Mouse (Mus musculus) ES-E14 (cell line): ENCODE measurements around the gene Slc6a1.

Experiments used
- CHD2 ChIP-seq: IDR thresholded peaks from 2 replicates; pipeline ENCODE4 v1.6.1; 2014; ENCODE audit warnings: mild to moderate bottlenecking, low read depth, low read length, inconsistent platforms
- MAFK ChIP-seq: IDR thresholded peaks from 2 replicates; pipeline ENCODE4 v1.6.1; 2014; ENCODE audit warnings: mild to moderate bottlenecking, low read depth, low read length, inconsistent platforms; ENCODE audit not compliant: insufficient read depth
- ZC3H11A ChIP-seq: IDR thresholded peaks from 2 replicates; pipeline ENCODE4 v1.6.1; 2012; ENCODE audit warnings: low read depth, mild to moderate bottlenecking, inconsistent platforms, low read length, borderline replicate concordance
- ZNF384 ChIP-seq: IDR thresholded peaks from 2 replicates; pipeline ENCODE4 v1.6.1; 2012; ENCODE audit warnings: low read depth, low read length, inconsistent platforms

GRCm38 (mm10) chr6:114331926-114332325, 49.5 kb downstream of the Slc6a1 start:
- TF ChIP-seq CHD2 (no peak), ZNF384 (no peak), MAFK (no peak), ZC3H11A (no peak)
